ENCODE assay signal across 25 mouse cellular contexts in the genomic region with DNA sequence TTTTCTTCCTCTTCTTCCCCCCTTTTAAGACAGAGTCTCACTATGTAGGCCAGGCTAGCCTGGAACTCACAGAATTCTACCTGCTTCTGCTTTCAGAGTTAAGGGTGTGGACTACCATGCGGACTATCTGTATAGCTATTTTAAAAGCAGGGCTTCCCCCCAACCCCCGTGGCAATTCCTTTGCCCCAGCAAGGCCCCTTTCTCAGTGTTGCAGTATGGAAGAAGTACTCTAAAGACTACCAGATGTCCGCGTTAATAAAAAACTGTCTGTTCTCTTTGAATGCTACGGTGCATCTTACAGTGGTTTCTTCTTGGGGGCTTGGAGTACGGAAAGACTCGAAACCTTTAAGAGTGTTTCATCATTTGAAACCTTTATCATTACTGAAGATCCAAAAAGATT. TPM values are rescaled to one million over a fixed set of nuclear protein-coding genes. Genes with fewer than 3 reads are reported as not detected.
DNase-seq lines count a peak whose midpoint lies in the region; ATAC-seq and TF ChIP-seq lines count a peak whose summit lies in the region.
"Had no signal": no experiment of that assay in that cellular context is flagged by ENCODE, and none has a peak within 500 bp of the region (broad histone marks: within the 10 kb centered on the region; RNA-seq: fewer than 3 reads in every experiment).

No protein-coding gene starts in this region.

- H3K79me2 ChIP-seq in myocyte (ENCODE audit: control insufficient read depth, insufficient read depth): peaks cover 19% of the 10 kb centered on the region

- 0 out of 2 replicates have a peak, but pooled peaks cover 2% of the 10 kb centered on the region for H3K36me3 ChIP-seq in midbrain, embryonic 11.5 days (ENCODE audit: control insufficient read depth, insufficient read depth, low read length)
- peaks cover 19% of the 10 kb centered on the region for H3K36me3 ChIP-seq in midbrain, embryonic 10.5 days
- peaks cover 31% of the 10 kb centered on the region for H3K36me3 ChIP-seq in embryonic facial prominence, embryonic 12.5 days
- peaks cover 12% of the 10 kb centered on the region; the same call in 1 of the 2 replicates for H3K36me3 ChIP-seq in limb, embryonic 11.5 days (ENCODE audit: control insufficient read depth, insufficient read depth, low read length)
- peaks cover 22% of the 10 kb centered on the region for H3K36me3 ChIP-seq in myocyte (ENCODE audit: control insufficient read depth, insufficient read depth)

- no peak for TF ChIP-seq POLR2A in myocyte (IDR thresholded peaks at IDR 0.05; ENCODE audit: insufficient read length, low read depth)
- no peak for TF ChIP-seq POLR2A in lung, adult 2 months (IDR thresholded peaks at IDR 0.05; ENCODE audit: borderline replicate concordance, extremely low read depth, low read depth, low read length)

- WGBS in midbrain, embryonic 11.5 days: 86% methylated on average over 7 of the region's 7 CpGs
- WGBS in midbrain, embryonic 10.5 days: 82% methylated on average over 7 of the region's 7 CpGs
- WGBS in embryonic facial prominence, embryonic 12.5 days: 37% methylated on average over 7 of the region's 7 CpGs
- 53% methylated on average over 7 of the region's 7 CpGs for WGBS in limb, embryonic 11.5 days
- WGBS in lung, adult 2 months: 90% methylated on average over 7 of the region's 7 CpGs

- H3K4me2 ChIP-seq in midbrain, embryonic 11.5 days: no peak overlapping the region
- H3K4me2 ChIP-seq in embryonic facial prominence, embryonic 12.5 days (replicated peaks): peak overlapping the region; percentile 2; the same call in 1 of the 2 replicates
- H3K4me2 ChIP-seq in limb, embryonic 11.5 days (ENCODE audit: low read depth, severe bottlenecking): no peak overlapping the region
- peak overlapping the region; percentile 96 for H3K4me2 ChIP-seq in myocyte (ENCODE audit: low read depth)
- H3K4me2 ChIP-seq: heart, embryonic 12.5 days; hindbrain, embryonic 15.5 days; kidney, embryonic 15.5 days; neural tube, embryonic 12.5 days had no signal

- ATAC-seq in midbrain, embryonic 11.5 days (ENCODE audit: low FRiP score): no peak
- ATAC-seq in embryonic facial prominence, embryonic 12.5 days (ENCODE audit: insufficient number of reproducible peaks, insufficient read depth, low FRiP score, low TSS enrichment): no peak
- ATAC-seq in limb, embryonic 11.5 days (ENCODE audit: insufficient number of reproducible peaks, low FRiP score, low TSS enrichment, low read depth): no peak
- ATAC-seq: activated CD4-positive, CD25-positive, alpha-beta regulatory T cell, adult 4 months; CD4-positive, CD25-positive, alpha-beta regulatory T cell, adult 4 months; forebrain, embryonic 16.5 days; intestine, embryonic 16.5 days had no signal

- TF ChIP-seq CTCF in lung, adult 2 months (IDR thresholded peaks at IDR 0.05; ENCODE audit: insufficient read depth, low read length): no peak

- no peak overlapping the region for H3K4me3 ChIP-seq in midbrain, embryonic 11.5 days (ENCODE audit: low read depth, low read length)
- H3K4me3 ChIP-seq in midbrain, embryonic 10.5 days: no peak overlapping the region
- no peak overlapping the region for H3K4me3 ChIP-seq in embryonic facial prominence, embryonic 12.5 days
- no peak overlapping the region for H3K4me3 ChIP-seq in limb, embryonic 11.5 days (ENCODE audit: low read depth, low read length)
- H3K4me3 ChIP-seq in myocyte: no peak overlapping the region
- no peak overlapping the region for H3K4me3 ChIP-seq in lung, adult 2 months (replicated peaks; ENCODE audit: extremely low read depth, low read depth, low read length)
- H3K4me3 ChIP-seq: heart, embryonic 12.5 days; hindbrain, embryonic 15.5 days; kidney, embryonic 15.5 days; neural tube, embryonic 12.5 days had no signal

- no peak overlapping the region for H3K9ac ChIP-seq in midbrain, embryonic 11.5 days (ENCODE audit: low read length)
- H3K9ac ChIP-seq in embryonic facial prominence, embryonic 12.5 days: no peak overlapping the region
- no peak overlapping the region for H3K9ac ChIP-seq in limb, embryonic 11.5 days (ENCODE audit: low read length)
- H3K9ac ChIP-seq: heart, embryonic 12.5 days; hindbrain, embryonic 15.5 days; kidney, embryonic 15.5 days; neural tube, embryonic 12.5 days had no signal

- no peaks in the 10 kb centered on the region for H3K4me1 ChIP-seq in midbrain, embryonic 11.5 days (ENCODE audit: control insufficient read depth, insufficient read depth, low read length)
- peaks cover 22% of the 10 kb centered on the region for H3K4me1 ChIP-seq in midbrain, embryonic 10.5 days
- H3K4me1 ChIP-seq in embryonic facial prominence, embryonic 12.5 days: peaks cover 29% of the 10 kb centered on the region
- H3K4me1 ChIP-seq in limb, embryonic 11.5 days (ENCODE audit: control insufficient read depth, insufficient read depth, low read length): peaks cover 22% of the 10 kb centered on the region
- peaks cover 9% of the 10 kb centered on the region for H3K4me1 ChIP-seq in lung, adult 2 months (ENCODE audit: control insufficient read depth, insufficient read depth, low read length)
- H3K4me1 ChIP-seq: neural tube, embryonic 12.5 days had no signal

- H3K9me3 ChIP-seq in midbrain, embryonic 11.5 days (ENCODE audit: control insufficient read depth, low read length): no peaks in the 10 kb centered on the region
- H3K9me3 ChIP-seq in midbrain, embryonic 10.5 days (replicated peaks): no peaks in the 10 kb centered on the region
- no peaks in the 10 kb centered on the region for H3K9me3 ChIP-seq in embryonic facial prominence, embryonic 12.5 days
- H3K9me3 ChIP-seq in limb, embryonic 11.5 days (ENCODE audit: control insufficient read depth, low read length): no peaks in the 10 kb centered on the region
- H3K9me3 ChIP-seq: heart, embryonic 12.5 days; hindbrain, embryonic 15.5 days; kidney, embryonic 15.5 days; neural tube, embryonic 12.5 days had no signal

- no peak overlapping the region for H3ac ChIP-seq in myocyte (ENCODE audit: control insufficient read depth, insufficient read length)

- no peak overlapping the region for H3K27ac ChIP-seq in midbrain, embryonic 11.5 days (ENCODE audit: low read depth, low read length)
- H3K27ac ChIP-seq in midbrain, embryonic 10.5 days (replicated peaks): no peak overlapping the region
- peak overlapping the region; percentile 67 for H3K27ac ChIP-seq in embryonic facial prominence, embryonic 12.5 days
- peak overlapping the region; percentile 16; the same call in 1 of the 2 replicates for H3K27ac ChIP-seq in limb, embryonic 11.5 days (replicated peaks; ENCODE audit: low read depth, low read length)
- H3K27ac ChIP-seq: hindbrain, embryonic 15.5 days; kidney, embryonic 15.5 days; neural tube, embryonic 12.5 days had no signal

- DNase-seq in midbrain, embryonic 11.5 days (ENCODE audit: low spot score, missing footprints): peak; percentile 80
- no peak for DNase-seq in midbrain, embryonic 10.5 days (ENCODE audit: low spot score)
- no peak for DNase-seq in limb, embryonic 11.5 days (ENCODE audit: low spot score)
- DNase-seq in lung, adult 2 months: no peak
- DNase-seq in frontal cortex, postnatal 25 days (ENCODE audit: low spot score in 2 of 2): no peak
- DNase-seq: adrenal gland, postnatal 10 days; cerebellum, adult 9-11 months; heart, postnatal 14 days; kidney, postnatal 4 days; layer of hippocampus, adult 9-11 months; lung, adult 18-20 months; lung, postnatal 36 days; right cerebral cortex, adult 18-20 months; thymus, adult 18-20 months; thymus, postnatal 4 days had no signal

- H3K27me3 ChIP-seq in midbrain, embryonic 11.5 days (ENCODE audit: control insufficient read depth, insufficient read depth, low read length): no peaks in the 10 kb centered on the region
- H3K27me3 ChIP-seq in midbrain, embryonic 10.5 days (ENCODE audit: low read depth, poor library complexity, severe bottlenecking): no peaks in the 10 kb centered on the region
- H3K27me3 ChIP-seq in embryonic facial prominence, embryonic 12.5 days: no peaks in the 10 kb centered on the region
- H3K27me3 ChIP-seq in limb, embryonic 11.5 days (ENCODE audit: control insufficient read depth, insufficient read depth, low read length): no peaks in the 10 kb centered on the region
- no peaks in the 10 kb centered on the region for H3K27me3 ChIP-seq in myocyte (ENCODE audit: control insufficient read depth, insufficient read depth, insufficient read length)
- H3K27me3 ChIP-seq: heart, embryonic 12.5 days; hindbrain, embryonic 15.5 days; kidney, embryonic 15.5 days; neural tube, embryonic 12.5 days had no signal

TF ChIP-seq in myocyte, 11 proteins besides CTCF, POLR2A, EP300 and RAD21:
- TF ChIP-seq MYOG (IDR thresholded peaks at IDR 0.05; ENCODE audit: control insufficient read depth in 1 of 3, insufficient read depth in 1 of 3, insufficient read length in 2 of 3, low read depth in 2 of 3) (no peak), TCF12 (IDR thresholded peaks at IDR 0.05; ENCODE audit: insufficient read depth, poor library complexity, severe bottlenecking) (no peak), TCF3 (IDR thresholded peaks at IDR 0.05; ENCODE audit: insufficient read length, low read depth) (no peak), REST (IDR thresholded peaks at IDR 0.05; ENCODE audit: insufficient read depth, insufficient read length) (no peak), POLR2AphosphoS2 (IDR thresholded peaks at IDR 0.05; ENCODE audit: insufficient read length, low read depth) (no peak), MYOD1 (IDR thresholded peaks at IDR 0.05; ENCODE audit: control insufficient read depth in 1 of 3, insufficient read length in 2 of 3, low read depth in 2 of 3) (no peak), E2F4 (IDR thresholded peaks at IDR 0.05; ENCODE audit: insufficient read depth) (no peak), SRF (IDR thresholded peaks at IDR 0.05; ENCODE audit: control insufficient read depth, insufficient read length, low read depth) (no peak), USF1 (IDR thresholded peaks at IDR 0.05; ENCODE audit: low read depth) (no peak), MAX (IDR thresholded peaks at IDR 0.05; ENCODE audit: low read depth) (no peak), CEBPB (IDR thresholded peaks at IDR 0.05; ENCODE audit: insufficient read depth, poor library complexity, severe bottlenecking) (no peak)

RNA-seq across cellular contexts. Expression of gene Mylip, which starts 12.3 kb away (rescaled TPM):
- 3.9 and 4.3 TPM in 2 replicates for polyA plus RNA-seq in midbrain, embryonic 11.5 days (2014; fragmentation: Nextera tagmentation; extraction: Ambion mirVana)
- 4.6 and 5.9 TPM in 2 replicates for polyA plus RNA-seq in midbrain, embryonic 10.5 days (2016; fragmentation: Nextera tagmentation; extraction: Ambion mirVana)
- 33.1 and 33.7 TPM in 2 replicates for polyA plus RNA-seq in embryonic facial prominence, embryonic 12.5 days (2016; fragmentation: Nextera tagmentation; extraction: Ambion mirVana)
- polyA plus RNA-seq in limb, embryonic 11.5 days (2014; fragmentation: Nextera tagmentation; extraction: Ambion mirVana): 10.8 and 11.4 TPM in 2 replicates
- polyA plus RNA-seq in myocyte (2012; fragmentation: generic; extraction: Trizol): 8.3 TPM
- polyA plus RNA-seq in lung, adult 2 months (2012; rRNA removed): 19.1 and 27.1 TPM in 2 replicates

Comparison
In these comparisons a context has a peak if more than half of its experiments do, and no peak if none do; other contexts are left out.
1. H3K27ac ChIP-seq: peak in embryonic facial prominence, embryonic 12.5 days (single experiment) and limb, embryonic 11.5 days (single experiment); none in midbrain, embryonic 11.5 days (single experiment) and midbrain, embryonic 10.5 days (single experiment).
2. H3K4me2 ChIP-seq: peak in embryonic facial prominence, embryonic 12.5 days (single experiment) and myocyte (single experiment); none in midbrain, embryonic 11.5 days (single experiment) and limb, embryonic 11.5 days (single experiment).